Mouse (Mus musculus): ENCODE measurements around the gene Prdm16.

The Prdm16 gene

DNA sequence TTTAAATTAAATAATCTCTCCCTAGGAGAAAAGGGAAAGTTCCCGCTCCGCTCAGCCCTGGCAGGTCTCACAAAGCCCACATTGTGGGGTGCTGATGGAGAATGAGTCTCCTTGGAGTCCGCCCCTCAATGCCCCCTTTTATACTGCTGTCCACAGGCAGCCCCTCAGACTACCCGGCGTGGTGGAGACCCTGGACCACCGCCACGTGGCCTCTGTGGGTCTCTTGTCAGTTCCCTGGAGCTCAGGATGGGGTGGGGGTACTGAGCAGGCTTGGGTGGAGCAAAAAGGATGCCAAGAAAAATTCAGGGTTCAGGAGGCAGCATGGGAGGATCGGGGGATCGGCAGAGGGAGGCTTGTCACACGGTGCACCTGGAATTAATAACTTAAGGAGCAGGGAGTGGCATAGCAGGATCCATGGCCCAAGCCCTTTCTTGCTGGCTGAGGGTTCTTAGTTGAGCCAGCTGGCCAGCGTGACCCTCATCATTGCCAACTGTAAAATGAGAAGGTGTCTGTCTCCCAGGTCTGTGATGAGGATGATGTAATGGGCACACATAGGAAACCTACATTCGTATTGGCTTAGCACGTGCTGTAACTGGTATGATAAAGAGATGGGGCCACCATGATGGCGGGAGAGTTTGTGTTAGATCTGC, 239.9 kb downstream of the Prdm16 start:
- DNase-seq (ENCODE audit: inconsistent age in 2 of 2, low spot score in 1 of 2) = no peak

GRCm38 (mm10) chr4:154394123-154394722, 242.4 kb downstream of the Prdm16 start:
- DNase-seq (ENCODE audit: inconsistent age in 2 of 2, low spot score in 1 of 2) = no peak

GRCm38 (mm10) chr4:154393196-154394122, 243.2 kb downstream of the Prdm16 start:
- peak in 1 of 2 experiments; percentile 36 for DNase-seq (ENCODE audit: inconsistent age in 2 of 2, low spot score in 1 of 2)

DNA sequence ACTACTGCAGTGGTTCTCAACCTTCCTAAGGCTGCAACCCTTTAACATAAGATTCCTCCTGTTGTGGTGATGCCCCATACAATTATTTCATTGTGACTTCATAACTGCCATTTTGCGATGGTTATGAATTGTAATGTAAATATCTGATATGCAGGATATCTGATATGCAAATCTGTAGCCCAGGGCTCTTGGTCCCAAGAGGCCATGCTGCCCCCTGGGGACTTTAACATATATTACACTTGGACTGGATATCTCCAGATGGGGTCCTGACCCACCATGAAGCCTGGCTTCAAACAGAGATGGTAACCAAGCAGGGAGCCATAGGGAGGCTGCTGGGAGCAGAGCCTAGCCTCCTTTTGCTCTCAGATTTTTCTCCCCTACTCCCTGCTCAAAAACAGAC, 244.0 kb downstream of the Prdm16 start:
- DNase-seq (ENCODE audit: inconsistent age in 2 of 2, low spot score in 1 of 2) = no peak

DNA sequence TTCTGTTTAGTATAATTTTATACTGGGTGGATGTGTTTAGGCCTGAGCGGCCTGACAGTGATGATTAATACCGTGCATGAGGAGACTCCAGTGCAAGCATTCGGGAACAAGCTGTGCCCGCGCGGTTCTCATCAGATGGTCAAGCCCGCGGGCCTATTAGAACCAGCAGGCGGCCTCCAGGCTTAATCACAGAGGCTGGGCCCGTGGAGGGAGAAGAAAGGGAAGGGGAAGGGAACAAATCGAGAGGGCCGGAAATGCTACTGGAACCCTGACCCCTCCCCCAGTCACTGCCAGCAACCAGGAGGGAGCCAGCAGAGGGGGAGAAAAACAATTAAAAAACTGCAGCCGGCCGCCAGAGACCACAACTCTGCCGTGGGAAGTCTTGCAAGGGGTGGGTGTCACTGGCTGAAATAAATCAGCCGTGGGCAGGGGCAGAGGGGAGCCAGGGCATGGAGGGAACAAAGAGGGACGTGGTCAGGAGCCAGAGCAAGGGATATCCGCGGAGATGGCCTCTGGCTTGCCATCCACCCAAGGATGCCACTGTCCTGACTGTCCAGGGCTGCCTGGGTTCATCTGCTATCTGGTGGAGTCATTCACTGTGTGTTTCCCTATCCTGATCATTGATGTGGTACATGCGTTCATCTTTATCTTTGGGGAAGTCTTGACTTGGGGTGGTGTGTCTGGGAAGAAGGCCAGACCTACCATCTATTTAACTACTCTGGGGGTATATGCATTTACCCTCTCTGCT, 246.2 kb downstream of the Prdm16 start:
- peak; percentile 33 to 40 for DNase-seq (ENCODE audit: inconsistent age in 2 of 2, low spot score in 1 of 2)

DNA sequence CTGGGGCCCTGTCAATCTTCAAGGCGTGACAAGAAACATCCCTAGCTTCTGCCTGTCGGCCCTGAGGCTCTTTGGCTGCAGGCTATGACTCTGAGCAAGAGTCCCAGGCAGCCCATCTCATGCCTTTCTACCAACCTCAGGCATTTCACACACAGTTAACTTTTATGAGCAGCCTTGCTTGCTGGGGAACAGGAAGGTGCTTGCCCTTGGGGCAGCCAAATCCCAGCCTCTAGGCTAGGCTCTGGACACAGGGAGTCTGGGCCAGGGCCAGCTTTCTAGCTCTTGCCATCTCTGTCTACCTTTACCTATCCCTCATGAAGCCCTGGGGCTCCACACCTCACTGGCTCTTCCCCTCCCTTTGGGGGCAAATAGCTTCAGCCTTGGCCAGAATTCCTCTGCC, 247.0 kb downstream of the Prdm16 start:
- no peak for DNase-seq (ENCODE audit: inconsistent age in 2 of 2, low spot score in 1 of 2)

DNA sequence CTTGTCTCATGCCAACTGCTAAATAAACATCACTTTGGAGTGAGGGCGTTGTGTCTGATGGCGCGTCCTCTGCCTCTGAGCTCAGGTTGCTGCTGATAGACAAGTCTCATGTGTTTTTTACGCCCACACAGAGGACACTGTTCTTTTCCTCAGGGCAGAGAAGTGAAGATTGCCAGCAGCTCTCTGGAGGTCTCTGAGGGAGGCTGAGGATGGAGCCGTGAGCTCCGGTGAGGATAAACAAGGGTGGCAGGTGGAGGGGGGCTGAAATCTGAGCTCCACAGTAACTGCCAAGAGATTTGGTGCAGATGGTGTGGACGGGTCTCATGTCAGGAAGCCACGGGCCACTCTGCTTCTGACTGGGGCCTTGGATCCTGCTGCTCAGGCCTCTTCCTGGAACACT, 249.9 kb downstream of the Prdm16 start:
- DNase-seq (ENCODE audit: inconsistent age in 2 of 2, low spot score in 1 of 2) = no peak

DNA sequence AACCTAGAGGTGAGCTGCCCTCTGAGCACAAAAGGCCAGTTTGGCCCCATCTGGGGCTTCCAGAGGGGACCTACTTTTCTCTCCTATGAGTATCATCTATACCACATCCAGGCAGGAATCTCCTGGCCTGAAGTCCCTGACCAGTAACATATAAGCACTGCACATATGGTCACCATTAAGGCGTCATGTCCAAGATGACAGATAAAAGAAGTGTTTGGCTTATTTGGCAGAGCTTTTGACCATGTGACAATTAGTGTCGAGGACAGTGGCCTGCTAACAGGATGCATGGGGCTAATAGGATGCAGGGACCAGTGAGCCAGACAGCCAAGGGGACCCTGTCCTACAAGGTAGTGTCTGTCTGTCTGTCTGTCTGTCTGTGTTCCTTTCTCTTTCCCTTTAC, 250.8 kb downstream of the Prdm16 start:
- no peak for DNase-seq (ENCODE audit: inconsistent age in 2 of 2, low spot score in 1 of 2)

DNA sequence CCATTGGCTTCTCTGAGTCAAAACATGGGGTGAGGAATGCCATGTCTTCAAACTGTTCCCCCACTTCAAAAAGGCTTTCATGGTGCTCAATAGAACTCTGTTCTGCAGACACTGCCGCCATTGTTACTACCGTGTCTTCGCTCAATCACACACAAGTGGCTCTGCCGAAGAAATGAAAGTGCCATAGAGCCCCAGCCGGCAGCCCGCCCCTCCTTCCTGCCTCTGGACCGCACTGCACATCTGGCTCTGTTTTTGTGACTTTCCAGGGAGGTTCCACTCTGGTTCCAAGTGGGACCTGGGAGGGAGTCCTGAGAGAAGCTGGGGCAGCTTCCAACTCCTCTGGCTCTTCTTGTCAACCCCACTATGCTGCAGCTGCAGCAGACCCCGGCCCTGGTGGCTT, 251.5 kb downstream of the Prdm16 start:
- DNase-seq (ENCODE audit: inconsistent age in 2 of 2, low spot score in 1 of 2) = no peak

DNA sequence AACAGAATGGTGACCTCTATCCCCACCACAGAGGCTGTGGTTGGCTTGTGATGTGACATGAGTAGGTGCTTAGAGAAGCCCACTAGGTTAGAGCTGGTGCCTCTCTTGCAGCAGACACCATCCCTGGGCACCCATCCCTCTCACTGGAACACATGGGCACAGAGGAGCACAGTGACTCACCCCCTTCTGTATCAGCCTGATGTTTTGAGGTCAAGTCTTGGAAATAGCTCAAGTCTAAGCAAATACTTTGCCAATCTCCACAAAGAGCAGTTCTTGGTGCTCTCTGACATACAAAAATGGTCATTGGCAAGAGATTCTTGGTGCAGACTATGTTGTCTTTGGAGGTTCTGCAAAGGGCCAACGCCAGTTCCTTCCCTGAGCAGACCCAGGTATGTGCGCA, 257.8 kb downstream of the Prdm16 start:
- no peak for DNase-seq (ENCODE audit: inconsistent age in 2 of 2, low spot score in 1 of 2)

GRCm38 (mm10) chr4:154375939-154376625, 260.6 kb downstream of the Prdm16 start:
- no peak for DNase-seq (ENCODE audit: inconsistent age in 2 of 2, low spot score in 1 of 2)

GRCm38 (mm10) chr4:154371542-154372247, 265.0 kb downstream of the Prdm16 start:
- no peak for DNase-seq (ENCODE audit: inconsistent age in 2 of 2, low spot score in 1 of 2)

GRCm38 (mm10) chr4:154370841-154371240, 265.8 kb downstream of the Prdm16 start:
- DNase-seq (ENCODE audit: inconsistent age in 2 of 2, low spot score in 1 of 2) = no peak

GRCm38 (mm10) chr4:154369089-154369488, 267.6 kb downstream of the Prdm16 start:
- no peak for DNase-seq (ENCODE audit: inconsistent age in 2 of 2, low spot score in 1 of 2)

- no peak for DNase-seq (ENCODE audit: inconsistent age in 2 of 2, low spot score in 1 of 2)
Observed at GRCm38 (mm10) chr4:154366836-154367235, 269.8 kb downstream of the Prdm16 start.

- no peak for DNase-seq (ENCODE audit: inconsistent age in 2 of 2, low spot score in 1 of 2)
Observed at GRCm38 (mm10) chr4:154364752-154365151, 271.9 kb downstream of the Prdm16 start.

GRCm38 (mm10) chr4:154360850-154361249, 275.8 kb downstream of the Prdm16 start:
- DNase-seq (ENCODE audit: inconsistent age in 2 of 2, low spot score in 1 of 2) = no peak

DNA sequence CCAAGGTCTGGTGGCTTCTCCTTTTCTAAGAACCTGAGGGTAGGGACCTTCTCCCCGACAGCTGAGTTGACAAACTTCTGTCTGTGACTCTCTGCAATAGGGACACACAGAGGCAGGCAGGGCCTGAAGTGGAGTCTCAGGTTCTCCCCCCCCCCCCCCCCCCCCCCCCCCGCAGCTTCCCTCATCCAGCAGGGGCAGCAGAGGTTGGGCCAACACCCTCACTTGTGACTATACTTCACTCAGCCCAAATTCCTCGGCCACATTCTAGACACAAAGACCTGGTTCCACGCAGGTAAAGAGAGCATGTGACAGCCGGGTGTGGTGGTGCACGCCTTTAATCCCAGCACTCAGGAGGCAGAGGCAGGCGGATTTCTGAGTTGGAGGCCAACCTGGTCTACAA, 276.2 kb downstream of the Prdm16 start:
- DNase-seq (ENCODE audit: inconsistent age in 2 of 2, low spot score in 1 of 2) = no peak

- no peak for DNase-seq (ENCODE audit: inconsistent age in 2 of 2, low spot score in 1 of 2)
Observed at GRCm38 (mm10) chr4:154359762-154360300, 276.8 kb downstream of the Prdm16 start.

- no peak for DNase-seq (ENCODE audit: inconsistent age in 2 of 2, low spot score in 1 of 2)
Observed at GRCm38 (mm10) chr4:154358816-154359215, 277.9 kb downstream of the Prdm16 start.
